Mouse (Mus musculus) layer of hippocampus, adult 11-12 months (tissue): ENCODE data around the gene Dnajc22.

Experiments
- DNase-seq: peaks from one replicate; pipeline ENCODE4 v3.0.0; 2022; ENCODE audit warnings: low spot score

Gene Dnajc22

GRCm38 (mm10) chr15:99115065-99115423 is 22.1 kb downstream of the Dnajc22 start:
- no peak for DNase-seq

GRCm38 (mm10) chr15:99116539-99116938 is 23.6 kb downstream of the Dnajc22 start:
- no peak for DNase-seq

- DNase-seq, result no peak
Observed at GRCm38 (mm10) chr15:99120814-99121213, 27.8 kb downstream of the Dnajc22 start.

- DNase-seq, result no peak
Observed at GRCm38 (mm10) chr15:99122642-99123041, 29.7 kb downstream of the Dnajc22 start.

- DNase-seq, result no peak
Observed at GRCm38 (mm10) chr15:99125711-99126080, 32.7 kb downstream of the Dnajc22 start, which contains the start of gene Spats2. TSS of gene Spats2 (plus strand) at chr15:99125916.

- peak; percentile 82 for DNase-seq
Observed at GRCm38 (mm10) chr15:99126081-99126815, 33.3 kb downstream of the Dnajc22 start.

- no peak for DNase-seq
Observed at GRCm38 (mm10) chr15:99126816-99127365, 33.9 kb downstream of the Dnajc22 start.

- DNase-seq, result no peak
Observed at GRCm38 (mm10) chr15:99127851-99128522, 35.0 kb downstream of the Dnajc22 start.

GRCm38 (mm10) chr15:99129441-99129840 is 36.5 kb downstream of the Dnajc22 start:
- DNase-seq, result no peak

GRCm38 (mm10) chr15:99129956-99130910 is 37.3 kb downstream of the Dnajc22 start:
- DNase-seq, result no peak

- no peak for DNase-seq
Observed at GRCm38 (mm10) chr15:99138389-99138788, 45.4 kb downstream of the Dnajc22 start.

GRCm38 (mm10) chr15:99139669-99140068 is 46.7 kb downstream of the Dnajc22 start:
- peak; percentile 23 for DNase-seq

GRCm38 (mm10) chr15:99150516-99150915 is 57.5 kb downstream of the Dnajc22 start:
- no peak for DNase-seq

- DNase-seq, result no peak
Observed at GRCm38 (mm10) chr15:99151324-99151723, 58.4 kb downstream of the Dnajc22 start.

GRCm38 (mm10) chr15:99153466-99153865 is 60.5 kb downstream of the Dnajc22 start:
- no peak for DNase-seq
